Mouse (Mus musculus) yolk sac, embryonic 10.5 days (tissue): Measurements from ENCODE around the gene Slc6a21.

ENCODE experiments used
- DNase-seq: peaks from one replicate; pipeline ENCODE4 v3.0.0-alpha.2; 2017; ENCODE audit warnings: low spot score

Slc6a21 gene

GRCm38 (mm10) chr7:45277136-45277760 lies at the start of gene Slc6a21:
Slc6a21 (plus strand) TSS chr7:45277513.
- peak; percentile 69 for DNase-seq

- DNase-seq, result no peak
Observed at GRCm38 (mm10) chr7:45228548-45228947, 48.8 kb upstream of the Slc6a21 start.

GRCm38 (mm10) chr7:45229046-45229445 lies 48.3 kb upstream of the Slc6a21 start:
- no peak for DNase-seq

- no peak for DNase-seq
Observed at GRCm38 (mm10) chr7:45229459-45230203, 47.7 kb upstream of the Slc6a21 start.

- no peak for DNase-seq
Observed at GRCm38 (mm10) chr7:45231192-45231591, 46.1 kb upstream of the Slc6a21 start.

GRCm38 (mm10) chr7:45231941-45232340 lies 45.4 kb upstream of the Slc6a21 start:
- no peak for DNase-seq

- no peak for DNase-seq
Observed at GRCm38 (mm10) chr7:45232716-45233465, 44.4 kb upstream of the Slc6a21 start.

- no peak for DNase-seq
Observed at GRCm38 (mm10) chr7:45233580-45234332, 43.6 kb upstream of the Slc6a21 start.

GRCm38 (mm10) chr7:45234333-45234841 lies 42.9 kb upstream of the Slc6a21 start:
- DNase-seq, result peak; percentile 27

- DNase-seq, result peak; percentile 76
Observed at GRCm38 (mm10) chr7:45234922-45235571, 42.3 kb upstream of the Slc6a21 start.

- DNase-seq, result no peak
Observed at GRCm38 (mm10) chr7:45235656-45236180, 41.6 kb upstream of the Slc6a21 start.

GRCm38 (mm10) chr7:45237747-45238699 lies 39.3 kb upstream of the Slc6a21 start:
- DNase-seq, result no peak

- no peak for DNase-seq
Observed at GRCm38 (mm10) chr7:45238723-45239496, 38.4 kb upstream of the Slc6a21 start, which contains the start of gene Cd37. Cd37 (minus strand) TSS chr7:45239115.

GRCm38 (mm10) chr7:45240109-45240508 lies 37.2 kb upstream of the Slc6a21 start:
- no peak for DNase-seq

- DNase-seq, result peak; percentile 50
Observed at GRCm38 (mm10) chr7:45240633-45241388, 36.5 kb upstream of the Slc6a21 start, which contains the start of gene Slc6a16. Slc6a16 (plus strand) TSS chr7:45241085.

- DNase-seq, result no peak
Observed at GRCm38 (mm10) chr7:45241389-45241749, 35.9 kb upstream of the Slc6a21 start.

GRCm38 (mm10) chr7:45247666-45248065 lies 29.6 kb upstream of the Slc6a21 start:
- DNase-seq, result no peak

GRCm38 (mm10) chr7:45253806-45254205 lies 23.5 kb upstream of the Slc6a21 start:
- DNase-seq, result no peak
